Mouse (Mus musculus): ENCODE data around the gene Srsf2.
"Not testable (repeated sequence)": the region's sequence is repeated elsewhere in the genome, so short reads cannot be mapped to it uniquely, and the experiment has no call there.

The Srsf2 gene

GRCm38 (mm10) chr11:116834954-116835353, 17.9 kb downstream of the Srsf2 start:
- DNase-seq (ENCODE audit: low read depth in 2 of 2, low spot score in 2 of 2), result no peak

DNA sequence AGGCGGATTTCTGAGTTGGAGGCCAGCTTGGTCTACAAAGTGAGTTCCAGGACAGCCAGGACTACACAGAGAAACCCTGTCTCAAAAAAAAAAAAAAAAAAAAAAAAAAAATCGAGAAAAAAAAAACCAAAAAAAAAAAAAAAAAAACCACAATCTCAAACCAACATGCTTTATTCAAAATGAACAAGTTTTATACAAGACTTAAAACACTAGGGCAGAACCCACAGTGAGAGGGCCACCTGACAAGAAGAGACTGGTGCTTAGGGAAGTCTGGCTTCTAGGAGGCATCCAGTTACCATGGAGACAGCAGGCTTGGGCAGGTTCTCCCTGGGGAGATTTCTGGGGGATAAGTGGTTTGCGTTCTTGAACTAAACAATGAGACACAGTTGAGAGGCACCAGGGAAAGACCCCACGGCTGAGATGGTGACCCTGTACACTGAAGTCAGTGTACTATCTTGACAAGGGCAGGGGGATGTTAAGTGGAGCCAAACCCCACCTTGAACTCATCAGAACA, 20.7 kb downstream of the Srsf2 start:
- DNase-seq (ENCODE audit: low read depth in 2 of 2, low spot score in 2 of 2), result no peak

- no peak for DNase-seq (ENCODE audit: low read depth in 2 of 2, low spot score in 2 of 2)
Observed at GRCm38 (mm10) chr11:116827534-116828165, 25.2 kb downstream of the Srsf2 start, which contains the start of gene Mxra7. Mxra7 (minus strand) TSS chr11:116828046.

DNA sequence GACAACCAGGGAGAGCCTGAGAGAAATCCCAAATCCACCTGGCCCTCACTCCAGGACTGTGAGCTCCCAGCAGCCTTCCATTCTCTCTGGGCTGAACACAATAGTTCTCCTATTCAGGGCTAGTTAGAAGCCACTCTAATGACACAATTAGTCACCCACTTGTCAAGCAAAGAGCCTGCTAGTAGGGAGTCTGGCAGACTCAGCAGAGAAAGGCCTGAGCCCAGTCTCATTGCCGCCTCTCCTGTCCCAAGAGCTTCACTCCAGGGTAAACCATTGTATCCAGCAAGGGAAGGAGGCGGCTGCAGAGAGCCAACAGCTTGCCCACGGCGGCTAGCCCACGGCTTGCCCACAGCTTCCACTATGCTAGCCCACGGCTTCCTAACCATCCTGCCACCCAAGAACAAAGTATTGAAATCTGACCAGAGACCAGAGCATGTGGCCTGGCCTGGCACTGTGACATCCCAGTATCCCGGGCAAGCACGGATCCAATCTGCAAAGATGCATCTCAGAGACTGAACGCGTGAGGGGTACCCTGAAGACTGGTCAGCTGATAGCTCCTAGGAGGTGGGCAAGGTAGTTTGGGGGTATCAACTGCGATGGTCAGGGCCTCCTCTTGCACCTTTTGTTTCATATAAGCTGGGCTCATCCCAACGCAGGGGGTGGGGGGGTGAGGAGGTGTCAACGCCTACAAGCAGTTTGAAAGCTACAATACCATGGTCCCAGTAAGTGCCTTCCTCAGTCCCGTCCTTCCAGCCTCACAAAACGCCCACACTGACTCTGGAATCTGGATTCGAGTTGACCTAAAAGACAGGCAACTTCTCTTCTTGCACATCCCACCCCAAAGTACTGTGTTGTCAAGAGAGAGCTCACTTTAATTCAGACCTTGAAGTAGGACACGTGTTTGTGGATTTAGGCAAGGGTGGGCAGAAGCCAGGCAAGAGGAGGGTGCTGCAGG, 26.1 kb downstream of the Srsf2 start:
- DNase-seq (ENCODE audit: low read depth in 2 of 2, low spot score in 2 of 2), result no peak

GRCm38 (mm10) chr11:116825230-116825629, 27.7 kb downstream of the Srsf2 start:
- no peak for DNase-seq (ENCODE audit: low read depth in 2 of 2, low spot score in 2 of 2)

DNA sequence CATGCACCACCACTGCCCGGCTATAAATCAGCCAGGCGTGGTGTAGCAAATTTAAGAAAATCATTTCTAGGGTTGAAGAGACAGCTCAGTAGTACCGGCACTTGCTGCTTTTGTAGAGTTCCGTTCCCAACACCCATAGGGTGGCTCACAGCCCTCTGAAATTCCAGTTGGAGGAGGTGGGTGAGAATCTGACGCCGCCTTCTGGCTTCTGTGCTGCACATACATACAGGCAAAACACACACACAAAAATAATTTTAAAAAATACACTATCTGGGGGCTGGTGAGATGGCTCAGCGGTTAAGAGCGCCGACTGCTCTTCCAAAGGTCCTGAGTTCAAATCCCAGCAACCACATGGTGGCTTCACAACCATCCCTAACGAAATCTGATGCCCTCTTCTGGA, 29.0 kb downstream of the Srsf2 start:
- DNase-seq (ENCODE audit: low read depth in 2 of 2, low spot score in 2 of 2), result not testable (repeated sequence)

- DNase-seq (ENCODE audit: low read depth in 2 of 2, low spot score in 2 of 2), result no peak
Observed at GRCm38 (mm10) chr11:116823255-116823654, 29.6 kb downstream of the Srsf2 start.

- DNase-seq (ENCODE audit: low read depth in 2 of 2, low spot score in 2 of 2), result no peak
Observed at GRCm38 (mm10) chr11:116822626-116823025, 30.3 kb downstream of the Srsf2 start.

- DNase-seq (ENCODE audit: low read depth in 2 of 2, low spot score in 2 of 2), result no peak
Observed at GRCm38 (mm10) chr11:116822215-116822614, 30.7 kb downstream of the Srsf2 start.

GRCm38 (mm10) chr11:116821057-116821940, 31.6 kb downstream of the Srsf2 start:
- no peak for DNase-seq (ENCODE audit: low read depth in 2 of 2, low spot score in 2 of 2)

- no peak for DNase-seq (ENCODE audit: low read depth in 2 of 2, low spot score in 2 of 2)
Observed at GRCm38 (mm10) chr11:116819932-116820593, 32.8 kb downstream of the Srsf2 start.

- no peak for DNase-seq (ENCODE audit: low read depth in 2 of 2, low spot score in 2 of 2)
Observed at GRCm38 (mm10) chr11:116818722-116819121, 34.2 kb downstream of the Srsf2 start.

GRCm38 (mm10) chr11:116817567-116817966, 35.3 kb downstream of the Srsf2 start:
- no peak for DNase-seq (ENCODE audit: low read depth in 2 of 2, low spot score in 2 of 2)

DNA sequence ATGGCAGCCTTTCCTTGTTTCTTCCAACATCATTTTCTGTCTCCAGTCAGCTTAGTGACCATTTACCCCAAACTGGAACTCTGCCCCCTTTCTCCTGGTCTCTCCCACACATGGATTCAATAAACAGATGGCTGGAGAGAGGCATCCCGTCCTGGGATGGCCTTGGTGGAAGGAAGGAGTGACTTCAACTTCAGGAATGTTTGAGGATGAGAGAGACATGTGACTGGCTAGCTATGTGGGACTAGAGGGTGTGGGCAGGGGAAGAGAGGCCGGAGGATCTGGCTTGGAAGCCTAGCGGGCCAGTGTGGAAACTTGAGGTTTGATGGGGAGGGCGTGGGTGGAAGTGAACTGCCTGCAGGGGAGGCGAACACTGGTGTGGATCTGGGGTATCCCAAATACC, 36.1 kb downstream of the Srsf2 start:
- no peak for DNase-seq (ENCODE audit: low read depth in 2 of 2, low spot score in 2 of 2)

GRCm38 (mm10) chr11:116814884-116815415, 37.9 kb downstream of the Srsf2 start:
- DNase-seq (ENCODE audit: low read depth in 2 of 2, low spot score in 2 of 2), result no peak

- no peak for DNase-seq (ENCODE audit: low read depth in 2 of 2, low spot score in 2 of 2)
Observed at GRCm38 (mm10) chr11:116814076-116814883, 38.6 kb downstream of the Srsf2 start.

DNA sequence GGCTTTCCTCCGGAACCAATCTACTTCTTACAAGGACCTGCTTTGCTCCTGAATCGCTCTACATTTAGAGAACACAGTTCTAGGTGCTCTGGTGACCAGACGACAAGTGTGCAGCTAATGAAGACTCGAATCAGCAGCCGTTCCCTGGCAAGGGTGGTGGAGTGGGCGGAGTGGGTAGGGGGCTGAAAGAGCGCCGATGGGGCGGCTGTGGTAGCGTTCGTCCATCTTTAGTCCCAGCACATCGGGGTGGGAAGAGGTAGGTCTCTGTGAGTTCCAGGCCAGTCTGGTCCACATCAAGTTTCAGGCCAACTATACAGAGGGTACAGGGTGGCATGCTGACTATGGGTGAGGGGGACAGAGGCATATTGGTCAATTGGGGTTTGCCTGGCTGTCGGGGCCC, 39.3 kb downstream of the Srsf2 start:
- DNase-seq (ENCODE audit: low read depth in 2 of 2, low spot score in 2 of 2), result no peak

- no peak for DNase-seq (ENCODE audit: low read depth in 2 of 2, low spot score in 2 of 2)
Observed at GRCm38 (mm10) chr11:116812793-116813529, 39.9 kb downstream of the Srsf2 start.
